Mouse (Mus musculus): ENCODE measurements around the gene Cdh26. TPM values are rescaled to one million over a fixed set of nuclear protein-coding genes. Genes with fewer than 3 reads are reported as not detected.

Cdh26 gene
- polyA plus RNA-seq, 1 experiment from 2014 or later: 0.07 TPM

DNA sequence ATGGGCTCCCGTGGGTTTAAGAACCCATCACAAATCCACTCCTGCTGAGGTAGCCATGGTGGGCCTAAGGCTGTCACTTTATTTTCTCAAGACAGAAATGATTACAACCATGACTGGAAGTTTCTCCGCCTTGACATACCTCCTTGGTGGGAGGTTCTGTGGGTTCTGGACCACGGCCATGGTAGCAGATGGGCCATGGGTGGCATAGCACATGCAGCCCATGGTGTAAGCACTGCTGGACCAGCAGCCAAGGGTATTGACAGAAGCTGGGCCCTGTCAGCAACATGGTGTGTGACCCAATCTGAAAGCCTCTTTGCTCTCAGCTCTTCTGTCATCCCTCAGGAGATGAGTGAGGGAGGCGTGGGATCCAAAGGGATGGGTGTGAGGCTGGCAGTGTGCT, 106.2 kb downstream of the Cdh26 start:
- H3K9ac ChIP-seq (replicated peaks; ENCODE audit: low read depth, low read length): no peak overlapping the region
- H3K27ac ChIP-seq (ENCODE audit: low read depth, low read length): no peak overlapping the region
- ATAC-seq (ENCODE audit: low read depth): no peak
- no peaks in the 10 kb centered on the region for H3K4me1 ChIP-seq (ENCODE audit: control insufficient read depth, insufficient read depth, low read length)
- WGBS: 84% methylated on average over 4 of the region's 4 CpGs
- H3K4me3 ChIP-seq (ENCODE audit: low read depth, low read length): no peak overlapping the region
- no peaks in the 10 kb centered on the region for H3K9me3 ChIP-seq (ENCODE audit: control insufficient read depth, low read length)
- H3K27me3 ChIP-seq (ENCODE audit: control insufficient read depth, insufficient read depth, low read length): no peaks in the 10 kb centered on the region; the same call in 1 of the 2 replicates
- H3K36me3 ChIP-seq (ENCODE audit: control insufficient read depth, insufficient read depth, low read length): no peaks in the 10 kb centered on the region
- H3K4me2 ChIP-seq (ENCODE audit: low read depth, low read length): no peak overlapping the region

Other genes with a start within 250 kb of the Cdh26 start
- gene Sycp2, start 22.8 kb upstream of the Cdh26 start, polyA plus RNA-seq (2014; fragmentation: Nextera tagmentation; extraction: Ambion mirVana): 0.75 and 0.95 TPM in 2 replicates
- gene Ppp1r3d, start 16.1 kb upstream of the Cdh26 start, polyA plus RNA-seq (2014; fragmentation: Nextera tagmentation; extraction: Ambion mirVana): 4.3 and 6.3 TPM in 2 replicates
- 14.3 and 14.8 TPM in 2 replicates for gene Fam217b, start 16.0 kb upstream of the Cdh26 start, polyA plus RNA-seq (2014; fragmentation: Nextera tagmentation; extraction: Ambion mirVana)

All from neural tube, embryonic 14.5 days (tissue).